Mouse (Mus musculus): ENCODE measurements at regions not wholly inside any gene's neighbourhood (a gene's known extent, or its start where the extent isn't known, plus 50 kb on each side); places are given as distances from the start of the nearest gene placed in this dataset.

DNA sequence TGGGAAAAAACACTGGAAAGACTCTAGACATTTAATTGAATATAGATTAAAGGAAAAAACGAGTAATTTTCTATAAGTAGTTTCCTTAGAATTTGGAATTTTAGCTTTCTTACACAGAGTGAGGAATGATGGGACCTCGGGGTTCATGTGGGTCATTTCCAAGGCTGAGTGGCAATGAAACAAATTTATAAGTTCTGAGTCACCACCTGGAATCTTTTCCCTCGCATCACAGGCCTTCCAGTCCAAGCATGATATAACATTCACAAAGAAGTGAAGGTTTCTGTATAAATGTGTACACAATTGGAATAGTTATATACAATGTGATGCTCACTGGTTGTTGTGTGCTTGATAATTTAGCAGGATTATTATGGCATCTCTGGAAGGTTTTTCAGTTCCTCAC is 227.3 kb downstream of the Fat4 start:
- TF ChIP-seq POLR2A (IDR thresholded peaks at IDR 0.05; ENCODE audit: extremely low read depth, insufficient read depth, low read length) = no peak
- TF ChIP-seq CTCF (IDR thresholded peaks at IDR 0.05; ENCODE audit: low read depth, low read length) = no peak

Measured in liver, adult 2 months (tissue).